Mouse (Mus musculus) heart, postnatal 25 days (tissue): ENCODE measurements around the gene Prph2. TPM values are rescaled to one million over a fixed set of nuclear protein-coding genes. Genes with fewer than 3 reads are reported as not detected.

Source experiments
- DNase-seq: peaks from one replicate; pipeline ENCODE4 v3.0.0; 2022; ENCODE audit warnings: low spot score
- intact Hi-C: fragments of 180-260 bp; cut with DNase I; formaldehyde crosslinking; loops from one replicate; pipeline ENCODE4 v1.15.1; 2025
- total RNA-seq, 2 experiments: library from RNA; stranded (reverse); gene quantifications; 2 replicates each; pipeline ENCODE4 v1.2.3; 2021

Gene Prph2
- total RNA-seq, 2 experiments from 2014 or later: not detected

GRCm38 (mm10) chr17:46946276-46946675 is 36.0 kb downstream of the Prph2 start:
- DNase-seq: no peak
- intact Hi-C loops: no loop called here

- no peak for DNase-seq
- intact Hi-C loops: no loop called here
Measured at GRCm38 (mm10) chr17:46958045-46958444, 47.8 kb downstream of the Prph2 start.

- intact Hi-C loops: no loop called here
- no peak for DNase-seq
Measured at GRCm38 (mm10) chr17:46960216-46960615, 50.0 kb downstream of the Prph2 start.

GRCm38 (mm10) chr17:46962153-46962552 is 51.9 kb downstream of the Prph2 start:
- intact Hi-C loops: no loop called here
- DNase-seq: no peak

- DNase-seq: no peak
- intact Hi-C loops: no loop called here
Measured at GRCm38 (mm10) chr17:46963186-46963585, 52.9 kb downstream of the Prph2 start.

- intact Hi-C loops: no loop called here
- no peak for DNase-seq
Measured at GRCm38 (mm10) chr17:46966892-46967291, 56.6 kb downstream of the Prph2 start.

- intact Hi-C loops: no loop called here
Measured at GRCm38 (mm10) chr17:46972603-46973002, 62.3 kb downstream of the Prph2 start.

More at GRCm38 (mm10) chr17:46972603-46973002, 62.3 kb downstream of the Prph2 start:
- no peak for DNase-seq

Other genes starting within 250 kb of the Prph2 start
- 10 to 100 TPM in 1 of 2 experiments, 1 to 10 TPM in 1; 9.9 to 10.8 TPM for gene Rrp36, start 236.1 kb upstream of the Prph2 start, total RNA-seq
- 10 to 100 TPM; 48.6 to 53.8 TPM for gene Mea1, start 231.7 kb upstream of the Prph2 start, total RNA-seq
- 100 to 1,000 TPM in 1 of 2 experiments, 10 to 100 TPM in 1; 95.5 to 107 TPM for gene Klhdc3, start 229.5 kb upstream of the Prph2 start, total RNA-seq
- 10 to 100 TPM; 33.2 to 34.9 TPM for gene Ppp2r5d, start 205.3 kb upstream of the Prph2 start, total RNA-seq
- 10 to 100 TPM; 29.9 to 32.2 TPM for gene Pex6, start 199.0 kb upstream of the Prph2 start, total RNA-seq
- gene Gnmt, start 181.3 kb upstream of the Prph2 start, total RNA-seq: 1 to 10 TPM in 1 of 2 experiments, under 1 TPM in 1; 0.92 to 2.3 TPM
- gene Cnpy3, start 158.2 kb upstream of the Prph2 start, total RNA-seq: 10 to 100 TPM; 18.8 to 20.1 TPM
- not detected for gene Ptcra, start 146.7 kb upstream of the Prph2 start, total RNA-seq
- gene 2310039H08Rik, start 137.8 kb upstream of the Prph2 start, total RNA-seq: 10 to 100 TPM; 26.1 to 28.2 TPM
- 10 to 100 TPM; 56.0 to 58.6 TPM for gene Rpl7l1, start 127.8 kb upstream of the Prph2 start, total RNA-seq
- gene Bicral, start 52.0 kb upstream of the Prph2 start, total RNA-seq: 10 to 100 TPM; 15.0 to 16.7 TPM
- 10 to 100 TPM; 15.5 to 17.7 TPM for gene Tbcc, start 19.8 kb upstream of the Prph2 start, total RNA-seq
- 10 to 100 TPM; 65.7 to 73.5 TPM for gene Ubr2, start 100.1 kb downstream of the Prph2 start, total RNA-seq